Mouse (Mus musculus) heart, postnatal 0 days (tissue): ENCODE data around the gene a. TPM values are rescaled to one million over a fixed set of nuclear protein-coding genes. Genes with fewer than 3 reads are reported as not detected.
"Not testable (repeated sequence)": the region's sequence is repeated elsewhere in the genome, so short reads cannot be mapped to it uniquely, and the experiment has no call there.

Experiments used
- ATAC-seq: fragments of 200-750 bp; cut with Nextera tagmentation; 2 replicates; pipeline ENCODE4 v1.8.0; 2017; ENCODE audit warnings: low read depth, moderate number of reproducible peaks, moderate library complexity; ENCODE audit not compliant: insufficient read depth
- DNase-seq: peaks from one replicate; pipeline ENCODE4 v3.0.0-alpha.2; 2016; ENCODE audit warnings: low spot score
- H3K27ac ChIP-seq: fragments of 300-500 bp; sonication (generic); 2 replicates; pipeline ENCODE4 v1.5.1; 2014; ENCODE audit warnings: low read depth, mild to moderate bottlenecking
- H3K27me3 ChIP-seq: fragments of 300-500 bp; sonication (generic); 2 replicates; pipeline ENCODE4 v1.6.1; 2014; ENCODE audit warnings: low read length, mixed read lengths; ENCODE audit not compliant: control insufficient read depth, insufficient read depth
- H3K36me3 ChIP-seq: fragments of 300-500 bp; sonication (generic); replicated peaks from 2 replicates; pipeline ENCODE4 v1.6.1; 2014; ENCODE audit warnings: low read length, mixed read lengths; ENCODE audit not compliant: control insufficient read depth, insufficient read depth
- H3K4me1 ChIP-seq: fragments of 300-500 bp; sonication (generic); 2 replicates; pipeline ENCODE4 v1.6.1; 2014; ENCODE audit warnings: antibody characterized with exemption; ENCODE audit not compliant: control insufficient read depth, insufficient read depth
- H3K4me2 ChIP-seq: fragments of 300-500 bp; sonication (generic); 2 replicates; pipeline ENCODE4 v1.6.1; 2014; ENCODE audit warnings: low read depth, mild to moderate bottlenecking, low read length, moderate library complexity
- H3K4me3 ChIP-seq: fragments of 300-500 bp; sonication (generic); 2 replicates; pipeline ENCODE4 v1.5.1; 2014; ENCODE audit warnings: low read depth, low read length
- H3K9ac ChIP-seq: fragments of 300-500 bp; sonication (generic); replicated peaks from 2 replicates; pipeline ENCODE4 v1.6.1; 2014; ENCODE audit warnings: low read depth, low read length, mixed read lengths
- H3K9me3 ChIP-seq: fragments of 300-500 bp; sonication (generic); replicated peaks from 2 replicates; pipeline ENCODE4 v1.6.1; 2016; ENCODE audit warnings: low read length; ENCODE audit not compliant: control insufficient read depth
- CTCF ChIP-seq: IDR thresholded peaks from 2 replicates; pipeline ENCODE4 v1.5.1; 2016; ENCODE audit warnings: antibody characterized with exemption, control low read depth, low read depth
- EP300 ChIP-seq: IDR thresholded peaks from 2 replicates; pipeline ENCODE4 v1.6.1; 2016; ENCODE audit warnings: antibody characterized with exemption, low read depth
- WGBS: fragments of 180-500 bp; shearing (Covaris S2); extraction: QIAGEN DNeasy Blood & Tissue Kit; methylation state at CpG from one replicate; pipeline ENCODE4 v1.1.7; 2014; 5-methylcytosine and 5-hydroxymethylcytosine counted together
- polyA plus RNA-seq: library from polyadenylated mRNA; unstranded; fragments of >200 nt; fragmentation: Nextera tagmentation; extraction: Ambion mirVana; gene quantifications from 2 replicates; pipeline ENCODE4 v1.2.1, GENCODE M21; 2015
- total RNA-seq: library from RNA; depleted of rRNA; stranded (reverse); fragments of >200 nt; gene quantifications from 2 replicates; pipeline ENCODE4 v1.2.3, GENCODE M21; 2014; ENCODE audit warnings: low replicate concordance

The a gene
- total and polyA plus RNA-seq, 2 experiments from 2014 or later = not detected

- ATAC-seq (no peak), DNase-seq (no peak)
- 53% methylated on average over 2 of the region's 2 CpGs for WGBS
- Histone ChIP-seq H3K9me3 (no peaks in the 10 kb centered on the region), H3K4me2 (no peak overlapping the region), H3K4me1 (no peaks in the 10 kb centered on the region), H3K36me3 (no peaks in the 10 kb centered on the region), H3K9ac (no peak overlapping the region), H3K27me3 (no peaks in the 10 kb centered on the region), H3K4me3 (no peak overlapping the region), H3K27ac (no peak overlapping the region)
- no peak for TF ChIP-seq EP300
- TF ChIP-seq CTCF = no peak
These were observed 114.6 kb downstream of the a start for GRCm38 (mm10) chr2:154905796-154906195.

- 7% methylated on average over 1 of the region's 2 CpGs for WGBS
- not testable (repeated sequence) for H3K9me3 ChIP-seq, H3K9ac ChIP-seq, H3K27me3 ChIP-seq, H3K4me3 ChIP-seq, ATAC-seq, H3K4me2 ChIP-seq, H3K36me3 ChIP-seq, H3K4me1 ChIP-seq, H3K27ac ChIP-seq, DNase-seq
- 0 out of 2 replicates have a peak, but pooled peaks have one; percentile 10 for TF ChIP-seq CTCF
These were observed 117.0 kb downstream of the a start for GRCm38 (mm10) chr2:154908223-154908622.

- Histone ChIP-seq H3K9me3 (no peaks in the 10 kb centered on the region), H3K27me3 (no peaks in the 10 kb centered on the region), H3K4me2 (no peak overlapping the region), H3K9ac (no peak overlapping the region), H3K4me1 (no peaks in the 10 kb centered on the region), H3K36me3 (no peaks in the 10 kb centered on the region), H3K27ac (no peak overlapping the region), H3K4me3 (no peak overlapping the region)
- DNase-seq = no peak
- WGBS = 77% methylated on average over 6 of the region's 6 CpGs
- ATAC-seq = no peak
- TF ChIP-seq EP300 = no peak
- no peak for TF ChIP-seq CTCF
These were observed 118.6 kb downstream of the a start for GRCm38 (mm10) chr2:154909789-154910188.

- TF ChIP-seq CTCF (no peak), EP300 (no peak)
- Histone ChIP-seq H3K4me2 (no peak overlapping the region), H3K9me3 (no peaks in the 10 kb centered on the region), H3K4me1 (no peaks in the 10 kb centered on the region), H3K27ac (no peak overlapping the region), H3K4me3 (no peak overlapping the region), H3K27me3 (no peaks in the 10 kb centered on the region), H3K36me3 (no peaks in the 10 kb centered on the region), H3K9ac (no peak overlapping the region)
- 76% methylated on average over 12 of the region's 12 CpGs for WGBS
- DNase-seq (no peak), ATAC-seq (no peak)
These were observed 124.8 kb downstream of the a start for GRCm38 (mm10) chr2:154915922-154916541.

- peak; percentile 47 for DNase-seq
These were observed 125.3 kb downstream of the a start for GRCm38 (mm10) chr2:154916547-154916946.

More at GRCm38 (mm10) chr2:154916547-154916946, 125.3 kb downstream of the a start:
- ATAC-seq = no peak
- no peak overlapping the region for H3K4me3 ChIP-seq
- TF ChIP-seq CTCF = peak; percentile 52
- TF ChIP-seq EP300 = no peak
- no peaks in the 10 kb centered on the region for H3K9me3 ChIP-seq
- H3K4me2 ChIP-seq = no peak overlapping the region
- H3K27ac ChIP-seq = no peak overlapping the region
- H3K4me1 ChIP-seq = no peaks in the 10 kb centered on the region
- H3K36me3 ChIP-seq = no peaks in the 10 kb centered on the region
- no peak overlapping the region for H3K9ac ChIP-seq
- H3K27me3 ChIP-seq = no peaks in the 10 kb centered on the region
- 18% methylated on average over 2 of the region's 2 CpGs for WGBS
